Mouse (Mus musculus) CH12.LX (cell line): ENCODE measurements around the gene Mfsd2a.

ENCODE experiments used
- CHD2 ChIP-seq: IDR thresholded peaks from 2 replicates; pipeline ENCODE4 v1.6.1; 2011; ENCODE audit warnings: low read length, improper control_type of control experiment
- CTCF ChIP-seq, 2 experiments: IDR thresholded peaks in 1 of 2; conservative IDR thresholded peaks in 1 of 2; 2 replicates each; pipeline ENCODE4 v1.5.1; 2011 to 2012; ENCODE audit warnings: low read depth in 2 of 2, low read length in 2 of 2, improper control_type of control experiment in 1 of 2, inconsistent platforms in 1 of 2, mild to moderate bottlenecking in 1 of 2, moderate library complexity in 1 of 2
- EP300 ChIP-seq: IDR thresholded peaks from 2 replicates; pipeline ENCODE4 v1.6.1; 2011; ENCODE audit warnings: low read length, improper control_type of control experiment
- GABPA ChIP-seq: IDR thresholded peaks from 2 replicates; pipeline ENCODE4 v1.6.1; 2012; ENCODE audit warnings: low read depth, low read length, improper control_type of control experiment, inconsistent platforms; ENCODE audit not compliant: insufficient replicate concordance
- HCFC1 ChIP-seq: IDR thresholded peaks from 2 replicates; pipeline ENCODE4 v1.6.1; 2012; ENCODE audit warnings: low read depth, mild to moderate bottlenecking, inconsistent platforms, low read length, improper control_type of control experiment
- KAT2A ChIP-seq: IDR thresholded peaks from 2 replicates; pipeline ENCODE4 v1.6.1; 2012; ENCODE audit warnings: low read length, improper control_type of control experiment, inconsistent platforms; ENCODE audit not compliant: insufficient replicate concordance
- MAZ ChIP-seq: IDR thresholded peaks from 2 replicates; pipeline ENCODE4 v1.6.1; 2012; ENCODE audit warnings: low read depth, mild to moderate bottlenecking, inconsistent platforms, low read length, improper control_type of control experiment, moderate library complexity
- NRF1 ChIP-seq: IDR thresholded peaks from 2 replicates; pipeline ENCODE4 v1.6.1; 2014; ENCODE audit warnings: low read depth, mild to moderate bottlenecking, inconsistent platforms, low read length, improper control_type of control experiment, moderate library complexity
- POLR2A ChIP-seq: IDR thresholded peaks from 2 replicates; pipeline ENCODE4 v1.6.1; 2011; ENCODE audit warnings: low read depth, mild to moderate bottlenecking, improper control_type of control experiment, low read length
- USF1 ChIP-seq: IDR thresholded peaks from 2 replicates; pipeline ENCODE4 v1.6.1; 2014; ENCODE audit warnings: low read depth, mild to moderate bottlenecking, inconsistent platforms, low read length, improper control_type of control experiment
- ZC3H11A ChIP-seq: IDR thresholded peaks from 2 replicates; pipeline ENCODE4 v1.6.1; 2012; ENCODE audit warnings: low read depth, mild to moderate bottlenecking, inconsistent platforms, low read length, improper control_type of control experiment
- ZNF384 ChIP-seq: IDR thresholded peaks from 2 replicates; pipeline ENCODE4 v1.6.1; 2012; ENCODE audit warnings: low read depth, low read length, improper control_type of control experiment, inconsistent platforms

DNA sequence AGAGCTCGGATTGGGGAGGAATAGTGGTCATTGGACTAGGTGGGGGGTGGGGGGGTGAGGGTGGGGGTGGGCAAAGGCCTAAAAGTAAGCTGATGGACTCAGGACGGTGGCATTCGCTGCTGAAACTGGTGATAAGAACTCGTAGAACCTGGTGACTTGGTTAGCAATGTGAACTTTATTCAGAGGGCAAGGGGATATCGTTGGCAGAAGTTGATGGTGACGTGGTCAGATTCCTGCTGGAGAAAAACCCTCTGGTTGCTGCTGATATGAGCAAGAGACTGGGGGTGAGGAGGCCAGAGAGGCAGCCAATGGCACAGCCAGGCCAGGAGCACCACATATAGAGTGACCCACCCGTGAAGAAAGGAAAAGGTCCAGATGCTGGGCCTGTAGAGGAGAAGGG lies 20.2 kb upstream of the Mfsd2a start:
- TF ChIP-seq HCFC1 (no peak), ZC3H11A (no peak), POLR2A (no peak), ZNF384 (no peak), EP300 (no peak), CTCF (conservative IDR thresholded peaks at IDR 0.05 in 1 of 2, IDR thresholded peaks at IDR 0.05 in 1 of 2; ENCODE audit: low read depth in 2 of 2, low read length in 2 of 2) (no peak), GABPA (no peak), CHD2 (no peak), MAZ (no peak), USF1 (no peak), KAT2A (no peak), NRF1 (no peak)
